Mouse (Mus musculus): Measurements from ENCODE around the gene Lbr. TPM values are rescaled to one million over a fixed set of nuclear protein-coding genes. Genes with fewer than 3 reads are reported as not detected.

Gene Lbr
- 10 to 100 TPM; 48.8 to 57.6 TPM for total RNA-seq (2021)
- long read RNA-seq, experiment 1, transcript Lbr-201 (14 exons, 3,510 nt) = major isoform, 23 of 32 reads
- long read RNA-seq, experiment 1, partial matches to known transcripts = 3 of 32 reads
- long read RNA-seq, experiment 1, other reads (novel, unspliced or antisense) = 6 of 32 reads
- long read RNA-seq, experiment 2, transcript Lbr-201 (14 exons, 3,510 nt) = major isoform, 104 of 129 reads
- long read RNA-seq, experiment 2, partial matches to known transcripts = 4 of 129 reads
- long read RNA-seq, experiment 2, other reads (novel, unspliced or antisense) = 20 of 129 reads

GRCm38 (mm10) chr1:181842781-181843180 lies at the start of gene Lbr:
TSS of gene Lbr (minus strand) at chr1:181843046.
- DNase-seq (ENCODE audit: low spot score in 2 of 2) = no peak

- DNase-seq (ENCODE audit: low spot score in 2 of 2) = no peak
Measured at GRCm38 (mm10) chr1:181889670-181890069, 46.8 kb upstream of the Lbr start.

- peak; percentile 86 to 88 for DNase-seq (ENCODE audit: low spot score in 2 of 2)
Measured at GRCm38 (mm10) chr1:181888801-181889200, 46.0 kb upstream of the Lbr start.

- no peak for DNase-seq (ENCODE audit: low spot score in 2 of 2)
Measured at GRCm38 (mm10) chr1:181881532-181881931, 38.7 kb upstream of the Lbr start.

GRCm38 (mm10) chr1:181880752-181881325 lies 38.0 kb upstream of the Lbr start:
- DNase-seq (ENCODE audit: low spot score in 2 of 2) = no peak

GRCm38 (mm10) chr1:181878436-181878835 lies 35.6 kb upstream of the Lbr start:
- no peak for DNase-seq (ENCODE audit: low spot score in 2 of 2)

- no peak for DNase-seq (ENCODE audit: low spot score in 2 of 2)
Measured at GRCm38 (mm10) chr1:181877088-181877487, 34.2 kb upstream of the Lbr start.

- DNase-seq (ENCODE audit: low spot score in 2 of 2) = no peak
Measured at GRCm38 (mm10) chr1:181876656-181877055, 33.8 kb upstream of the Lbr start.

- no peak for DNase-seq (ENCODE audit: low spot score in 2 of 2)
Measured at GRCm38 (mm10) chr1:181873086-181873920, 30.5 kb upstream of the Lbr start.

GRCm38 (mm10) chr1:181872639-181873038 lies 29.8 kb upstream of the Lbr start:
- DNase-seq (ENCODE audit: low spot score in 2 of 2) = no peak

GRCm38 (mm10) chr1:181866429-181867280 lies 23.8 kb upstream of the Lbr start:
- no peak for DNase-seq (ENCODE audit: low spot score in 2 of 2)

- DNase-seq (ENCODE audit: low spot score in 2 of 2) = no peak
Measured at GRCm38 (mm10) chr1:181865863-181866216, 23.0 kb upstream of the Lbr start.

- no peak for DNase-seq (ENCODE audit: low spot score in 2 of 2)
Measured at GRCm38 (mm10) chr1:181864971-181865862, 22.4 kb upstream of the Lbr start.

GRCm38 (mm10) chr1:181863431-181863830 lies 20.6 kb upstream of the Lbr start:
- no peak for DNase-seq (ENCODE audit: low spot score in 2 of 2)

- DNase-seq (ENCODE audit: low spot score in 2 of 2) = no peak
Measured at GRCm38 (mm10) chr1:181862676-181863374, 20.0 kb upstream of the Lbr start.

- no peak for DNase-seq (ENCODE audit: low spot score in 2 of 2)
Measured at GRCm38 (mm10) chr1:181861181-181861902, 18.5 kb upstream of the Lbr start.

- peak in 1 of 2 experiments; percentile 37 for DNase-seq (ENCODE audit: low spot score in 2 of 2)
Measured at GRCm38 (mm10) chr1:181860659-181861058, 17.8 kb upstream of the Lbr start.

- no peak for DNase-seq (ENCODE audit: low spot score in 2 of 2)
Measured at GRCm38 (mm10) chr1:181856329-181856728, 13.5 kb upstream of the Lbr start.

GRCm38 (mm10) chr1:181854829-181855228 lies 12.0 kb upstream of the Lbr start:
- DNase-seq (ENCODE audit: low spot score in 2 of 2) = no peak

Data from adrenal gland, postnatal 4 days (tissue).